Mouse (Mus musculus) lung, postnatal 0 days (tissue): Measurements from ENCODE around the gene Pycr1. TPM values are rescaled to one million over a fixed set of nuclear protein-coding genes. Genes with fewer than 3 reads are reported as not detected.

ENCODE experiments used
- ATAC-seq: fragments of 200-750 bp; cut with Nextera tagmentation; 2 replicates; pipeline ENCODE4 v1.8.0; 2017; ENCODE audit warnings: moderate library complexity
- DNase-seq: peaks from one replicate; pipeline ENCODE4 v3.0.0-alpha.2; 2016; ENCODE audit warnings: low spot score
- H3K27ac ChIP-seq: fragments of 300-500 bp; sonication (generic); 2 replicates; pipeline ENCODE4 v1.5.1; 2014; ENCODE audit warnings: antibody characterized with exemption, mild to moderate bottlenecking, low read length, mixed read lengths
- H3K27me3 ChIP-seq: fragments of 300-500 bp; sonication (generic); replicated peaks from 2 replicates; pipeline ENCODE4 v1.6.1; 2014; ENCODE audit warnings: low read length, mixed read lengths; ENCODE audit not compliant: insufficient read depth
- H3K36me3 ChIP-seq: fragments of 300-500 bp; sonication (generic); 2 replicates; pipeline ENCODE4 v1.6.1; 2014; ENCODE audit warnings: low read length, mixed read lengths; ENCODE audit not compliant: insufficient read depth
- H3K4me1 ChIP-seq: fragments of 300-500 bp; sonication (generic); 2 replicates; pipeline ENCODE4 v1.6.1; 2014; ENCODE audit warnings: antibody characterized with exemption, low read depth, low read length, mixed read lengths; ENCODE audit not compliant: insufficient read depth
- H3K4me2 ChIP-seq: fragments of 300-500 bp; sonication (generic); replicated peaks from 2 replicates; pipeline ENCODE4 v1.6.1; 2014; ENCODE audit warnings: low read depth, mild to moderate bottlenecking, low read length, moderate library complexity, mixed read lengths
- H3K4me3 ChIP-seq: fragments of 300-500 bp; sonication (generic); 2 replicates; pipeline ENCODE4 v1.5.1; 2014; ENCODE audit warnings: low read depth, low read length
- H3K9ac ChIP-seq: fragments of 300-500 bp; sonication (generic); replicated peaks from 2 replicates; pipeline ENCODE4 v1.6.1; 2014; ENCODE audit warnings: low read depth, mild to moderate bottlenecking
- H3K9me3 ChIP-seq: fragments of 300-500 bp; sonication (generic); 2 replicates; pipeline ENCODE4 v1.6.1; 2016; ENCODE audit warnings: low read length, mixed read lengths
- CTCF ChIP-seq: IDR thresholded peaks from 2 replicates; pipeline ENCODE4 v1.5.1; 2016; ENCODE audit warnings: antibody characterized with exemption, mild to moderate bottlenecking
- EP300 ChIP-seq: IDR thresholded peaks from 2 replicates; pipeline ENCODE4 v1.6.1; 2016; ENCODE audit warnings: antibody characterized with exemption, mild to moderate bottlenecking, control low read depth
- WGBS: fragments of 180-500 bp; shearing (Covaris S2); extraction: QIAGEN DNeasy Blood & Tissue Kit; methylation state at CpG from one replicate; pipeline ENCODE4 v1.1.7; 2014; 5-methylcytosine and 5-hydroxymethylcytosine counted together
- polyA plus RNA-seq: library from polyadenylated mRNA; unstranded; fragments of >200 nt; fragmentation: Nextera tagmentation; extraction: Ambion mirVana; gene quantifications from 2 replicates; pipeline ENCODE4 v1.2.1, GENCODE M21; 2015

Gene Pycr1
- polyA plus RNA-seq, 1 experiment from 2014 or later = 7.1 TPM

- DNase-seq = peak; percentile 45
- H3K9me3 ChIP-seq = no peaks in the 10 kb centered on the region
- no peaks in the 10 kb centered on the region for H3K27me3 ChIP-seq
- peaks cover 23% of the 10 kb centered on the region for H3K4me1 ChIP-seq
- no peaks in the 10 kb centered on the region for H3K36me3 ChIP-seq
- no peak overlapping the region for H3K4me3 ChIP-seq
- peak overlapping the region; percentile 32 for H3K9ac ChIP-seq
- 28% methylated on average over 7 of the region's 7 CpGs for WGBS
- TF ChIP-seq CTCF = no peak
- no peak for TF ChIP-seq EP300
- no peak for ATAC-seq
- H3K27ac ChIP-seq = peak overlapping the region; percentile 70
- peak overlapping the region; percentile 34 for H3K4me2 ChIP-seq
Measured at GRCm38 (mm10) chr11:120629911-120630310, 13.7 kb downstream of the Pycr1 start.

- TF ChIP-seq EP300 = no peak
- no peak for TF ChIP-seq CTCF
- H3K4me2 ChIP-seq = peak overlapping the region; percentile 34; the same call in 1 of the 2 replicates
- no peaks in the 10 kb centered on the region for H3K9me3 ChIP-seq
- no peaks in the 10 kb centered on the region for H3K36me3 ChIP-seq
- H3K27ac ChIP-seq = peak overlapping the region; percentile 70
- H3K4me1 ChIP-seq = peaks cover 23% of the 10 kb centered on the region
- no peaks in the 10 kb centered on the region for H3K27me3 ChIP-seq
- no peak for ATAC-seq
- WGBS = 76% methylated on average over 21 of the region's 23 CpGs
- H3K9ac ChIP-seq = no peak overlapping the region
- no peak overlapping the region for H3K4me3 ChIP-seq
- peak; percentile 45 for DNase-seq
Measured at GRCm38 (mm10) chr11:120629341-120629730, 14.2 kb downstream of the Pycr1 start.

- WGBS = 90% methylated on average over 23 of the region's 23 CpGs
- TF ChIP-seq CTCF (no peak), EP300 (no peak)
- H3K27ac ChIP-seq = peak overlapping the region; percentile 70; the same call in 1 of the 2 replicates
- no peaks in the 10 kb centered on the region for H3K27me3 ChIP-seq
- no peaks in the 10 kb centered on the region for H3K9me3 ChIP-seq
- DNase-seq (no peak), ATAC-seq (no peak)
- H3K9ac ChIP-seq = no peak overlapping the region
- no peaks in the 10 kb centered on the region for H3K36me3 ChIP-seq
- peaks cover 23% of the 10 kb centered on the region for H3K4me1 ChIP-seq
- H3K4me3 ChIP-seq = no peak overlapping the region
- 0 out of 2 replicates have a peak overlapping the region, but pooled peaks have one; percentile 11 for H3K4me2 ChIP-seq
Measured at GRCm38 (mm10) chr11:120628601-120629340, 14.8 kb downstream of the Pycr1 start.

GRCm38 (mm10) chr11:120627468-120628300 lies 15.9 kb downstream of the Pycr1 start:
- DNase-seq (peak; percentile 52), ATAC-seq (no peak)
- H3K4me3 ChIP-seq = no peak overlapping the region
- no peak overlapping the region for H3K9ac ChIP-seq
- 75% methylated on average over 22 of the region's 22 CpGs for WGBS
- no peaks in the 10 kb centered on the region for H3K27me3 ChIP-seq
- peaks cover 3% of the 10 kb centered on the region; the same call in 1 of the 2 replicates for H3K36me3 ChIP-seq
- H3K4me1 ChIP-seq = peaks cover 23% of the 10 kb centered on the region
- no peaks in the 10 kb centered on the region for H3K9me3 ChIP-seq
- TF ChIP-seq CTCF = no peak
- TF ChIP-seq EP300 = no peak
- no peak overlapping the region for H3K27ac ChIP-seq
- no peak overlapping the region for H3K4me2 ChIP-seq

- no peaks in the 10 kb centered on the region for H3K27me3 ChIP-seq
- H3K4me2 ChIP-seq = no peak overlapping the region
- WGBS = 83% methylated on average over 11 of the region's 11 CpGs
- peaks cover 18% of the 10 kb centered on the region for H3K4me1 ChIP-seq
- no peak for DNase-seq
- H3K36me3 ChIP-seq = peaks cover 8% of the 10 kb centered on the region
- no peaks in the 10 kb centered on the region for H3K9me3 ChIP-seq
- TF ChIP-seq CTCF (no peak), EP300 (no peak)
- no peak overlapping the region for H3K27ac ChIP-seq
- H3K4me3 ChIP-seq = no peak overlapping the region
- ATAC-seq = no peak
- no peak overlapping the region for H3K9ac ChIP-seq
Measured at GRCm38 (mm10) chr11:120626785-120627467, 16.6 kb downstream of the Pycr1 start.
